ENCODE assay signal across 13 mouse cellular contexts in genomic region chr13:83740771-83741170, GRCm38 (mm10).
A peak's percentile ranks its signal among the peaks of the same experiment; 100 is the strongest.
DNase-seq lines count a peak whose midpoint lies in the region; ATAC-seq and TF ChIP-seq lines count a peak whose summit lies in the region.
"Had no signal": no experiment of that assay in that cellular context is flagged by ENCODE, and none has a peak within 500 bp of the region (broad histone marks: within the 10 kb centered on the region; RNA-seq: fewer than 3 reads in every experiment).

No protein-coding gene starts in this region.

- DNase-seq in layer of hippocampus, adult 2 months (ENCODE audit: low spot score in 2 of 2) = no peak
- DNase-seq in layer of hippocampus, adult 9-10 months (ENCODE audit: low spot score) = no peak
- DNase-seq in forebrain, embryonic 10.5 days (ENCODE audit: extremely low spot score, low spot score) = peak; percentile 16
- no peak for DNase-seq in adrenal gland, postnatal 14 days
- DNase-seq in kidney, adult 8-10 months = no peak
- no peak for DNase-seq in urinary bladder, postnatal 14 days (ENCODE audit: low spot score)
- DNase-seq: heart, postnatal 36 days; kidney, postnatal 25 days; lung, postnatal 10 days; thymus, postnatal 4 days had no signal

- peak overlapping the region; percentile 100 for H3K27ac ChIP-seq in layer of hippocampus, adult 2 months
- peak overlapping the region; percentile 94 for H3K27ac ChIP-seq in forebrain, embryonic 10.5 days
- peak overlapping the region; percentile 93 for H3K27ac ChIP-seq in hindbrain, embryonic 15.5 days (replicated peaks)
- H3K27ac ChIP-seq in neural tube, embryonic 14.5 days (ENCODE audit: low read depth, low read length) = peak overlapping the region; percentile 97

- no peak for TF ChIP-seq CTCF in layer of hippocampus, adult 2 months (conservative IDR thresholded peaks at IDR 0.05)

- peak overlapping the region; percentile 88 for H3K4me3 ChIP-seq in layer of hippocampus, adult 2 months
- H3K4me3 ChIP-seq in forebrain, embryonic 10.5 days = peak overlapping the region; percentile 84
- H3K4me3 ChIP-seq in hindbrain, embryonic 15.5 days = peak overlapping the region; percentile 42
- peak overlapping the region; percentile 90 for H3K4me3 ChIP-seq in neural tube, embryonic 14.5 days (ENCODE audit: low read depth, low read length)

- peak overlapping the region; percentile 87 for H3K9ac ChIP-seq in hindbrain, embryonic 15.5 days
- peak overlapping the region; percentile 90 for H3K9ac ChIP-seq in neural tube, embryonic 14.5 days (replicated peaks; ENCODE audit: low read depth, low read length)

- H3K9me3 ChIP-seq in forebrain, embryonic 10.5 days = no peaks in the 10 kb centered on the region
- H3K9me3 ChIP-seq in hindbrain, embryonic 15.5 days = no peaks in the 10 kb centered on the region
- H3K9me3 ChIP-seq in neural tube, embryonic 14.5 days (ENCODE audit: control insufficient read depth, low read length) = no peaks in the 10 kb centered on the region

- WGBS in forebrain, embryonic 10.5 days = 8% methylated on average over 4 of the region's 4 CpGs
- 4% methylated on average over 4 of the region's 4 CpGs for WGBS in hindbrain, embryonic 15.5 days
- WGBS in neural tube, embryonic 14.5 days = 8% methylated on average over 4 of the region's 4 CpGs

- peaks cover 82% of the 10 kb centered on the region for H3K27me3 ChIP-seq in forebrain, embryonic 10.5 days (ENCODE audit: poor library complexity, severe bottlenecking)
- H3K27me3 ChIP-seq in hindbrain, embryonic 15.5 days = no peaks in the 10 kb centered on the region
- no peaks in the 10 kb centered on the region for H3K27me3 ChIP-seq in neural tube, embryonic 14.5 days (ENCODE audit: control insufficient read depth, insufficient read depth, low read length)

- peaks cover 43% of the 10 kb centered on the region for H3K4me1 ChIP-seq in forebrain, embryonic 10.5 days
- H3K4me1 ChIP-seq in hindbrain, embryonic 15.5 days (replicated peaks) = peaks cover 17% of the 10 kb centered on the region
- H3K4me1 ChIP-seq in neural tube, embryonic 14.5 days (ENCODE audit: control insufficient read depth, insufficient read depth, low read length) = 0 out of 2 replicates have a peak, but pooled peaks cover 9% of the 10 kb centered on the region

- H3K4me2 ChIP-seq in hindbrain, embryonic 15.5 days = peak overlapping the region; percentile 69
- peak overlapping the region; percentile 89 for H3K4me2 ChIP-seq in neural tube, embryonic 14.5 days (ENCODE audit: low read depth, low read length)
- H3K4me2 ChIP-seq: liver, embryonic 11.5 days had no signal

- no peak for ATAC-seq in hindbrain, embryonic 15.5 days (ENCODE audit: low FRiP score, low read depth)
- no peak for ATAC-seq in neural tube, embryonic 14.5 days (ENCODE audit: low read depth)

- peaks cover 50% of the 10 kb centered on the region for H3K36me3 ChIP-seq in forebrain, embryonic 10.5 days (replicated peaks)
- H3K36me3 ChIP-seq in hindbrain, embryonic 15.5 days = no peaks in the 10 kb centered on the region
- peaks cover 23% of the 10 kb centered on the region; the same call in 1 of the 2 replicates for H3K36me3 ChIP-seq in neural tube, embryonic 14.5 days (ENCODE audit: control insufficient read depth, insufficient read depth, low read length)
